Mouse (Mus musculus) spleen, postnatal 14 days (tissue): ENCODE measurements around the gene Olfr685.

Source experiments
- DNase-seq, 2 experiments: peaks; one replicate each; pipeline ENCODE4 v3.0.0; 2021 to 2022; ENCODE audit warnings: low spot score in 2 of 2

Gene Olfr685

GRCm38 (mm10) chr7:105185912-105186311 lies at the start of gene Olfr685:
Olfr685 (minus strand) TSS chr7:105186012.
- DNase-seq = no peak

- no peak for DNase-seq
Observed at GRCm38 (mm10) chr7:105229386-105229785, 43.6 kb upstream of the Olfr685 start.

- no peak for DNase-seq
Observed at GRCm38 (mm10) chr7:105228138-105228537, 42.3 kb upstream of the Olfr685 start.

GRCm38 (mm10) chr7:105226703-105227102 lies 40.9 kb upstream of the Olfr685 start:
- no peak for DNase-seq

- no peak for DNase-seq
Observed at GRCm38 (mm10) chr7:105226072-105226471, 40.3 kb upstream of the Olfr685 start.

GRCm38 (mm10) chr7:105218281-105218680 lies 32.5 kb upstream of the Olfr685 start:
- DNase-seq = no peak

GRCm38 (mm10) chr7:105214761-105215160 lies 28.9 kb upstream of the Olfr685 start:
- DNase-seq = no peak

GRCm38 (mm10) chr7:105207385-105207784 lies 21.6 kb upstream of the Olfr685 start, which contains the start of gene Olfr686:
Olfr686 (minus strand) TSS chr7:105207485.
- DNase-seq = no peak

- no peak for DNase-seq
Observed at GRCm38 (mm10) chr7:105170773-105171172, 15.0 kb downstream of the Olfr685 start.

- no peak for DNase-seq
Observed at GRCm38 (mm10) chr7:105163553-105163952, 22.3 kb downstream of the Olfr685 start, which contains the start of gene Olfr684. Olfr684 (minus strand) TSS chr7:105163653.

- no peak for DNase-seq
Observed at GRCm38 (mm10) chr7:105146912-105147311, 38.9 kb downstream of the Olfr685 start, which contains the start of gene Olfr683. Olfr683 (minus strand) TSS chr7:105147012.

GRCm38 (mm10) chr7:105141275-105141674 lies 44.5 kb downstream of the Olfr685 start:
- DNase-seq = no peak
